Mouse (Mus musculus) midbrain, embryonic 14.5 days (tissue): ENCODE measurements around the gene Noct. TPM values are rescaled to one million over a fixed set of nuclear protein-coding genes. Genes with fewer than 3 reads are reported as not detected.
A peak's percentile ranks its signal among the peaks of the same experiment; 100 is the strongest.

Experiments
- ATAC-seq: fragments of 200-750 bp; cut with Nextera tagmentation; 2 replicates; pipeline ENCODE4 v1.8.0; 2017; ENCODE audit warnings: moderate number of reproducible peaks, moderate library complexity; ENCODE audit not compliant: low FRiP score, low TSS enrichment
- DNase-seq: peaks from one replicate; pipeline ENCODE4 v3.0.0-alpha.2; 2015
- H3K27ac ChIP-seq: fragments of 300-500 bp; sonication (generic); replicated peaks from 2 replicates; pipeline ENCODE4 v1.5.1; 2014; ENCODE audit warnings: mild to moderate bottlenecking, low read depth, low read length, moderate library complexity
- H3K27me3 ChIP-seq: fragments of 300-500 bp; sonication (generic); 2 replicates; pipeline ENCODE4 v1.6.1; 2014; ENCODE audit warnings: low read length, control low read depth, mixed read lengths; ENCODE audit not compliant: control insufficient read depth, insufficient read depth
- H3K36me3 ChIP-seq: fragments of 300-500 bp; sonication (generic); 2 replicates; pipeline ENCODE4 v1.6.1; 2014; ENCODE audit warnings: low read length, control low read depth; ENCODE audit not compliant: control insufficient read depth, insufficient read depth
- H3K4me1 ChIP-seq: fragments of 300-500 bp; sonication (generic); 2 replicates; pipeline ENCODE4 v1.6.1; 2014; ENCODE audit warnings: mild to moderate bottlenecking, antibody characterized with exemption, low read length, control low read depth; ENCODE audit not compliant: control insufficient read depth, insufficient read depth
- H3K4me2 ChIP-seq: fragments of 300-500 bp; sonication (generic); 2 replicates; pipeline ENCODE4 v1.6.1; 2014; ENCODE audit warnings: mild to moderate bottlenecking, low read length, moderate library complexity
- H3K4me3 ChIP-seq: fragments of 300-500 bp; sonication (generic); replicated peaks from 2 replicates; pipeline ENCODE4 v1.5.1; 2014; ENCODE audit warnings: low read depth, low read length
- H3K9ac ChIP-seq: fragments of 300-500 bp; sonication (generic); replicated peaks from 2 replicates; pipeline ENCODE4 v1.6.1; 2014; ENCODE audit warnings: mild to moderate bottlenecking, low read length, moderate library complexity
- H3K9me3 ChIP-seq: fragments of 300-500 bp; sonication (generic); 2 replicates; pipeline ENCODE4 v1.6.1; 2016; ENCODE audit warnings: low read length, control low read depth, mixed read lengths; ENCODE audit not compliant: control insufficient read depth
- WGBS: fragments of 180-500 bp; shearing (Covaris S2); extraction: QIAGEN DNeasy Blood & Tissue Kit; methylation state at CpG from one replicate; pipeline ENCODE4 v1.1.7; 2014; 5-methylcytosine and 5-hydroxymethylcytosine counted together
- polyA plus RNA-seq: library from polyadenylated mRNA; unstranded; fragments of >200 nt; fragmentation: Nextera tagmentation; extraction: Ambion mirVana; gene quantifications from 2 replicates; pipeline ENCODE4 v1.2.1, GENCODE M21; 2014

Noct gene
- polyA plus RNA-seq, 1 experiment from 2014 or later: 31.7 TPM

- no peaks in the 10 kb centered on the region for H3K27me3 ChIP-seq
- H3K4me2 ChIP-seq: no peak overlapping the region
- H3K4me1 ChIP-seq: no peaks in the 10 kb centered on the region
- H3K9me3 ChIP-seq: no peaks in the 10 kb centered on the region
- ATAC-seq (no peak), DNase-seq (no peak)
- H3K36me3 ChIP-seq: peaks cover 94% of the 10 kb centered on the region
- H3K9ac ChIP-seq: no peak overlapping the region
- no peak overlapping the region for H3K4me3 ChIP-seq
- no peak overlapping the region for H3K27ac ChIP-seq
- 90% methylated on average over 12 of the region's 12 CpGs for WGBS
These were observed 32.2 kb downstream of the Noct start for GRCm38 (mm10) chr3:51256450-51256849.

GRCm38 (mm10) chr3:51258070-51258469 is 33.8 kb downstream of the Noct start:
- H3K9ac ChIP-seq: no peak overlapping the region
- H3K9me3 ChIP-seq: no peaks in the 10 kb centered on the region
- ATAC-seq (no peak), DNase-seq (no peak)
- H3K27me3 ChIP-seq: no peaks in the 10 kb centered on the region
- no peak overlapping the region for H3K4me3 ChIP-seq
- H3K36me3 ChIP-seq: peaks cover 91% of the 10 kb centered on the region
- H3K4me2 ChIP-seq: no peak overlapping the region
- no peak overlapping the region for H3K27ac ChIP-seq
- H3K4me1 ChIP-seq: no peaks in the 10 kb centered on the region
- 96% methylated on average over 5 of the region's 5 CpGs for WGBS

GRCm38 (mm10) chr3:51262942-51263341 is 38.7 kb downstream of the Noct start:
- 92% methylated on average over 8 of the region's 8 CpGs for WGBS
- no peak for ATAC-seq
- H3K4me2 ChIP-seq: no peak overlapping the region
- H3K9me3 ChIP-seq: no peaks in the 10 kb centered on the region
- no peak overlapping the region for H3K4me3 ChIP-seq
- no peak overlapping the region for H3K27ac ChIP-seq
- no peaks in the 10 kb centered on the region for H3K4me1 ChIP-seq
- no peak for DNase-seq
- H3K36me3 ChIP-seq: peaks cover 69% of the 10 kb centered on the region
- no peaks in the 10 kb centered on the region for H3K27me3 ChIP-seq
- H3K9ac ChIP-seq: no peak overlapping the region

GRCm38 (mm10) chr3:51268434-51268833 is 44.2 kb downstream of the Noct start:
- Histone ChIP-seq H3K27me3 (no peaks in the 10 kb centered on the region), H3K9ac (no peak overlapping the region), H3K4me3 (no peak overlapping the region), H3K36me3 (peaks cover 21% of the 10 kb centered on the region), H3K27ac (no peak overlapping the region), H3K4me2 (no peak overlapping the region), H3K4me1 (no peaks in the 10 kb centered on the region), H3K9me3 (no peaks in the 10 kb centered on the region)
- ATAC-seq (no peak), DNase-seq (no peak)
- WGBS: 91% methylated on average over 12 of the region's 12 CpGs

- Histone ChIP-seq H3K4me2 (no peak overlapping the region), H3K27me3 (no peaks in the 10 kb centered on the region), H3K9me3 (no peaks in the 10 kb centered on the region), H3K27ac (no peak overlapping the region), H3K4me1 (peaks cover 5% of the 10 kb centered on the region; the same call in 1 of the 2 replicates), H3K36me3 (peaks cover 4% of the 10 kb centered on the region), H3K4me3 (no peak overlapping the region), H3K9ac (no peak overlapping the region)
- 89% methylated on average over 12 of the region's 12 CpGs for WGBS
- ATAC-seq (no peak), DNase-seq (no peak)
These were observed 46.0 kb downstream of the Noct start for GRCm38 (mm10) chr3:51270069-51270817.

GRCm38 (mm10) chr3:51275956-51276398 is 51.7 kb downstream of the Noct start:
- peaks cover 17% of the 10 kb centered on the region for H3K4me1 ChIP-seq
- no peaks in the 10 kb centered on the region for H3K27me3 ChIP-seq
- no peaks in the 10 kb centered on the region for H3K9me3 ChIP-seq
- peak; percentile 98 for DNase-seq
- peak overlapping the region; percentile 92 for H3K27ac ChIP-seq
- peak overlapping the region; percentile 96 for H3K4me3 ChIP-seq
- WGBS: under 1% methylated on average over 33 of the region's 33 CpGs
- peak overlapping the region; percentile 79 for H3K4me2 ChIP-seq
- H3K36me3 ChIP-seq: no peaks in the 10 kb centered on the region
- ATAC-seq: peak; percentile 98
- peak overlapping the region; percentile 79 for H3K9ac ChIP-seq

- Histone ChIP-seq H3K9ac (peak overlapping the region; percentile 79), H3K27ac (peak overlapping the region; percentile 92), H3K4me3 (peak overlapping the region; percentile 96), H3K9me3 (no peaks in the 10 kb centered on the region), H3K27me3 (no peaks in the 10 kb centered on the region), H3K4me1 (peaks cover 17% of the 10 kb centered on the region), H3K36me3 (no peaks in the 10 kb centered on the region), H3K4me2 (peak overlapping the region; percentile 79)
- WGBS: under 1% methylated on average over 84 of the region's 93 CpGs
- ATAC-seq (peak; percentile 28), DNase-seq (peak; percentile 65)
These were observed 52.3 kb downstream of the Noct start for GRCm38 (mm10) chr3:51276421-51277111.

GRCm38 (mm10) chr3:51277201-51278150 is 53.2 kb downstream of the Noct start:
- under 1% methylated on average over 74 of the region's 75 CpGs for WGBS
- H3K27me3 ChIP-seq: no peaks in the 10 kb centered on the region
- peaks cover 17% of the 10 kb centered on the region for H3K4me1 ChIP-seq
- DNase-seq (peak; percentile 90), ATAC-seq (peak; percentile 62)
- peak overlapping the region; percentile 79 for H3K4me2 ChIP-seq
- H3K9me3 ChIP-seq: no peaks in the 10 kb centered on the region
- H3K27ac ChIP-seq: peak overlapping the region; percentile 92
- no peaks in the 10 kb centered on the region for H3K36me3 ChIP-seq
- peak overlapping the region; percentile 96 for H3K4me3 ChIP-seq
- H3K9ac ChIP-seq: peak overlapping the region; percentile 79
